9 mouse cellular contexts compared by ENCODE assay signal in the genomic region with DNA sequence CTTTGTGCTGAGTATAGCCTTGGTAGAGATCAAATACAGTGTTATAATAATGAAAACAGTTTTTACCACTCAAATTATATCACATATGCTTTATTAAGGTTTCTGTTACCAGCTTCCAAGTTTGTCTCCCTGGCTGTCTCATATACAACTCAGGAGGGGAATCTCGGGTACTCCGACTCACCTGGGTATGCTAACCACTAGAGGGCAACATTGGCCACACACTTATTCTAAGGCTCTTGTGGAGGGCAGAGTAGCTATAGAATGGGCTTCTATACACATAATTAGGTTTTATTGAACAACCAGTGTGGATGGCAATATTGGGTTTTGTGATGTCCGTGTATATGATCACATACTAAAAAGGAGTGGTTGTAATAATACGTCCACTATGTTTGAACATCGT. TPM values are rescaled to one million over a fixed set of nuclear protein-coding genes. Genes with fewer than 3 reads are reported as not detected.
DNase-seq lines count a peak whose midpoint lies in the region; ATAC-seq and TF ChIP-seq lines count a peak whose summit lies in the region.
"Had no signal": no experiment of that assay in that cellular context is flagged by ENCODE, and none has a peak within 500 bp of the region (broad histone marks: within the 10 kb centered on the region; RNA-seq: fewer than 3 reads in every experiment).

No protein-coding gene starts in this region.

- H3K79me2 ChIP-seq in liver, adult 2 months (ENCODE audit: control insufficient read depth, insufficient read depth, low read length), result no peaks in the 10 kb centered on the region

- no peak overlapping the region for H3K27ac ChIP-seq in forebrain, embryonic 12.5 days
- H3K27ac ChIP-seq in forebrain, embryonic 11.5 days (ENCODE audit: low read depth, low read length), result no peak overlapping the region
- no peak overlapping the region for H3K27ac ChIP-seq in liver, adult 2 months (replicated peaks; ENCODE audit: insufficient read depth, low read depth, low read length)
- H3K27ac ChIP-seq in liver, embryonic 12.5 days, result no peak overlapping the region
- H3K27ac ChIP-seq: heart, embryonic 13.5 days had no signal

- H3K4me2 ChIP-seq in forebrain, embryonic 12.5 days, result no peak overlapping the region
- no peak overlapping the region for H3K4me2 ChIP-seq in forebrain, embryonic 11.5 days (ENCODE audit: low read depth, low read length, severe bottlenecking)
- H3K4me2 ChIP-seq in liver, embryonic 12.5 days, result no peak overlapping the region
- H3K4me2 ChIP-seq: heart, embryonic 13.5 days had no signal

- no peaks in the 10 kb centered on the region for H3K27me3 ChIP-seq in forebrain, embryonic 12.5 days
- H3K27me3 ChIP-seq in forebrain, embryonic 11.5 days (ENCODE audit: control insufficient read depth, insufficient read depth, low read length), result no peaks in the 10 kb centered on the region
- H3K27me3 ChIP-seq in liver, adult 2 months (ENCODE audit: control insufficient read depth, insufficient read depth, low read length), result no peaks in the 10 kb centered on the region
- no peaks in the 10 kb centered on the region for H3K27me3 ChIP-seq in liver, embryonic 12.5 days (replicated peaks)
- H3K27me3 ChIP-seq: heart, embryonic 13.5 days had no signal

- 43% methylated on average over 5 of the region's 5 CpGs for WGBS in forebrain, embryonic 12.5 days
- 45% methylated on average over 5 of the region's 5 CpGs for WGBS in forebrain, embryonic 11.5 days
- WGBS in liver, adult 2 months, result 41% methylated on average over 5 of the region's 5 CpGs
- WGBS in liver, embryonic 12.5 days (ENCODE audit: insufficient replicate concordance), result 43% methylated on average over 5 of the region's 5 CpGs

- no peaks in the 10 kb centered on the region for H3K36me3 ChIP-seq in forebrain, embryonic 12.5 days (replicated peaks)
- H3K36me3 ChIP-seq in forebrain, embryonic 11.5 days (ENCODE audit: control insufficient read depth, insufficient read depth, low read length), result no peaks in the 10 kb centered on the region
- no peaks in the 10 kb centered on the region for H3K36me3 ChIP-seq in liver, adult 2 months (ENCODE audit: control insufficient read depth, insufficient read depth, low read length)
- H3K36me3 ChIP-seq in liver, embryonic 12.5 days, result no peaks in the 10 kb centered on the region
- H3K36me3 ChIP-seq: heart, embryonic 13.5 days had no signal

- no peaks in the 10 kb centered on the region for H3K9me3 ChIP-seq in forebrain, embryonic 12.5 days
- no peaks in the 10 kb centered on the region for H3K9me3 ChIP-seq in forebrain, embryonic 11.5 days (ENCODE audit: control insufficient read depth, low read length)
- no peaks in the 10 kb centered on the region for H3K9me3 ChIP-seq in liver, embryonic 12.5 days (replicated peaks)
- H3K9me3 ChIP-seq: heart, embryonic 13.5 days had no signal

- H3K4me3 ChIP-seq in forebrain, embryonic 12.5 days (replicated peaks), result no peak overlapping the region
- no peak overlapping the region for H3K4me3 ChIP-seq in forebrain, embryonic 11.5 days (ENCODE audit: low read depth, low read length)
- no peak overlapping the region for H3K4me3 ChIP-seq in liver, adult 2 months (ENCODE audit: insufficient read depth, low read depth, low read length)
- no peak overlapping the region for H3K4me3 ChIP-seq in liver, embryonic 12.5 days
- H3K4me3 ChIP-seq: heart, embryonic 13.5 days had no signal

- no peak for TF ChIP-seq POLR2A in liver, adult 2 months (IDR thresholded peaks at IDR 0.05; ENCODE audit: extremely low read depth, insufficient read depth, low read length)

- peak; percentile 53; the same call in 1 of the 2 replicates for ATAC-seq in forebrain, embryonic 12.5 days (ENCODE audit: low FRiP score)
- no peak for ATAC-seq in forebrain, embryonic 11.5 days (replicated peaks; ENCODE audit: low FRiP score)
- no peak for ATAC-seq in liver, embryonic 12.5 days

- H3K4me1 ChIP-seq in forebrain, embryonic 12.5 days, result no peaks in the 10 kb centered on the region
- no peaks in the 10 kb centered on the region for H3K4me1 ChIP-seq in forebrain, embryonic 11.5 days (replicated peaks; ENCODE audit: control insufficient read depth, insufficient read depth, low read length)
- no peaks in the 10 kb centered on the region for H3K4me1 ChIP-seq in liver, adult 2 months (ENCODE audit: control insufficient read depth, insufficient read depth, low read length)
- H3K4me1 ChIP-seq in liver, embryonic 12.5 days, result no peaks in the 10 kb centered on the region
- H3K4me1 ChIP-seq: heart, embryonic 13.5 days had no signal

- DNase-seq in forebrain, embryonic 11.5 days (ENCODE audit: low spot score), result no peak
- DNase-seq in liver, adult 2 months (ENCODE audit: extremely low read depth, low read depth, low spot score), result peak; percentile 7
- DNase-seq in adrenal gland, postnatal 14 days, result peak; percentile 27
- peak; percentile 29 for DNase-seq in induced T-regulatory cell, adult 2 months (ENCODE audit: low read depth)
- peak; percentile 62 for DNase-seq in retina, embryonic 14.5 days (ENCODE audit: low spot score)
- DNase-seq in spleen, adult 18-20 months, result no peak

- H3K9ac ChIP-seq in forebrain, embryonic 12.5 days, result no peak overlapping the region
- H3K9ac ChIP-seq in forebrain, embryonic 11.5 days (ENCODE audit: low read length), result no peak overlapping the region
- no peak overlapping the region for H3K9ac ChIP-seq in liver, adult 2 months (ENCODE audit: low read depth, low read length)
- H3K9ac ChIP-seq in liver, embryonic 12.5 days, result no peak overlapping the region
- H3K9ac ChIP-seq: heart, embryonic 13.5 days had no signal

- 0 out of 2 replicates have a peak, but pooled peaks have one; percentile 22 for TF ChIP-seq CTCF in liver, adult 2 months (IDR thresholded peaks at IDR 0.05; ENCODE audit: low read depth, low read length)

RNA-seq across cellular contexts. Expression of a gene that starts 47.1 kb away (rescaled TPM):
- polyA plus RNA-seq in forebrain, embryonic 12.5 days (2016; fragmentation: Nextera tagmentation; extraction: Ambion mirVana), result 11.3 and 12.2 TPM in 2 replicates
- 11.1 and 11.3 TPM in 2 replicates for polyA plus RNA-seq in forebrain, embryonic 11.5 days (2014; fragmentation: Nextera tagmentation; extraction: Ambion mirVana)
- total RNA-seq in liver, adult 2 months (2014; rRNA removed), result 1.3 and 1.4 TPM in 2 replicates
- 0.16 and 0.32 TPM in 2 replicates for polyA plus RNA-seq in liver, adult 2 months (2012; rRNA removed)
- 2.2 and 2.6 TPM in 2 replicates for polyA plus RNA-seq in liver, embryonic 12.5 days (2016; fragmentation: Nextera tagmentation; extraction: Ambion mirVana)
- total RNA-seq in adrenal gland, postnatal 14 days (2021), result 13.2 and 13.3 TPM in 2 replicates

Comparison
In these comparisons a context has a peak if more than half of its experiments do, and no peak if none do; other contexts are left out.
1. DNase-seq: peak in liver, adult 2 months (single experiment), adrenal gland, postnatal 14 days (single experiment), induced T-regulatory cell, adult 2 months (single experiment) and retina, embryonic 14.5 days (single experiment); none in forebrain, embryonic 11.5 days (single experiment) and spleen, adult 18-20 months (0 of 2).